Mouse (Mus musculus) cerebellum, adult 9-11 months (tissue): Measurements from ENCODE around the gene Lrrc28.

Experiments used
- DNase-seq: peaks from one replicate; pipeline ENCODE4 v3.0.0; 2022

The Lrrc28 gene

GRCm38 (mm10) chr7:67479576-67480413 is 165.3 kb downstream of the Lrrc28 start:
- DNase-seq, result no peak

GRCm38 (mm10) chr7:67479168-67479567 is 165.9 kb downstream of the Lrrc28 start:
- DNase-seq, result no peak

- DNase-seq, result no peak
Observed at GRCm38 (mm10) chr7:67477996-67478395, 167.1 kb downstream of the Lrrc28 start.

- DNase-seq, result no peak
Observed at GRCm38 (mm10) chr7:67471295-67471694, 173.8 kb downstream of the Lrrc28 start.

- DNase-seq, result no peak
Observed at GRCm38 (mm10) chr7:67468802-67469408, 176.2 kb downstream of the Lrrc28 start.

DNA sequence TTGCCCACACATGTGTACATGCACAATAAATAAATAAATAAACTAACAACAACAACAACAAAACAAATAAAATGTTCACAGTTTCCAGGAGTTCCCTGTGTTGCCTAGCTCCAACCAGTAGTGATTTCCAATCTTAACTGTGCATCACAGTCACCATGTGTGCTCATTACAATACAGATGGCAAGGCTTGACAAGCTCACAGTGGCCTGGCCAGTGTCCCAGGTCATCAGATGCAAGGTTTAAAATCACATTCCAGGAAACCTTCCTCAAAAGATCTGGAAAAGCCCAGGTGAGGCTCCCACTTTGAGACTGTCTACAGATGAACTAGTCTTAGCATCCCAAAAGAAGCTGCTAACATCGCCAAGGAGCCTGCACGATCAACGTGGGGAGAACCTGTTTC is 176.9 kb downstream of the Lrrc28 start:
- peak; percentile 31 for DNase-seq

DNA sequence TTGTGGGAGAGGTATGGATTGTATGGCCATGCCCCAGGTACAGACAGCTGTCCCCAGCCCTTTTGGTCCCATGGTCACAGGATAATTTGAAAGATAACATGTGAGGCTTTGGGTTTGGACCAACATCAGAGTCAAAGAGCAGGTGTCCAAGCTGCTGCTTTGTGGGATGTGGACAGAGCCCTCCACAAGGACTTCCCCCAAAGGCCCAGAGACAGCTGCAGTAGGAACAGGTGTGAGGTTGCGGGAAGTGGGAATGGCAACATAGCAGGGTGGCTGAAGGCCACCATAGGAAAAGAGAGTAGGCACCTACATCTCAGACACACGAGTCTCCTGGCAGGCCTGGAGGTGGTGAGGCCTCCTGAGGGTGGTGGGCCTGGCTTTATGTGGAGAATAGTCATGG is 178.7 kb downstream of the Lrrc28 start:
- no peak for DNase-seq

GRCm38 (mm10) chr7:67464633-67465032 is 180.4 kb downstream of the Lrrc28 start:
- DNase-seq, result no peak

DNA sequence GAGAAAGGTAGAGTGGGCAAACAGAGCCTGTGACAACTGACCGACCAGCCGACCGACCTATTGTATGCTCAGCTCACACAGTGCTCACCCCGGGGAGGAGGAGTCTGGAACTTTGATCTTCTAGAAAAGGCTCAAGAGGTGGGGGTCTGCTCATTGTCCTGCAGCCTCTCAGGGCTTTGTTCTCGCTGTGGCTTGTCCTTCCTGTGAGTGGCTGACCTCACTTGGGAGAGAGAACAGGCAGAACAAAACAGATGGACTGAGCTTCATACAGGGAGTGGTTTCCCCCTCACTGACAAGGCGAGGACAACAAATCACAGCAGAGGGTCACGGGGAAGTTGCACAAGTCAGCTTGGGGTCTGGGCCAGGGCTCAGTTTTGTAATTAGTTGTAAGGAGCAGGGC is 181.5 kb downstream of the Lrrc28 start:
- no peak for DNase-seq
